Mouse (Mus musculus) left cerebral cortex, postnatal 10 days (tissue): ENCODE data around the gene Rabl2. TPM values are rescaled to one million over a fixed set of nuclear protein-coding genes. Genes with fewer than 3 reads are reported as not detected.

Experiments used
- DNase-seq, 2 experiments: peaks; one replicate each; pipeline ENCODE4 v3.0.0; 2021 to 2022; ENCODE audit warnings: low spot score in 2 of 2, mixed read lengths in 1 of 2; ENCODE audit errors: extremely low spot score in 1 of 2
- intact Hi-C: fragments of 180-260 bp; cut with DNase I; formaldehyde crosslinking; loops from one replicate; pipeline ENCODE4 v1.15.1; 2025
- total RNA-seq, 2 experiments: library from RNA; stranded (reverse); gene quantifications; 2 replicates each; pipeline ENCODE4 v1.2.3; 2021

The Rabl2 gene
- total RNA-seq, 2 experiments from 2014 or later, result 36.4 to 39.0 TPM

DNA sequence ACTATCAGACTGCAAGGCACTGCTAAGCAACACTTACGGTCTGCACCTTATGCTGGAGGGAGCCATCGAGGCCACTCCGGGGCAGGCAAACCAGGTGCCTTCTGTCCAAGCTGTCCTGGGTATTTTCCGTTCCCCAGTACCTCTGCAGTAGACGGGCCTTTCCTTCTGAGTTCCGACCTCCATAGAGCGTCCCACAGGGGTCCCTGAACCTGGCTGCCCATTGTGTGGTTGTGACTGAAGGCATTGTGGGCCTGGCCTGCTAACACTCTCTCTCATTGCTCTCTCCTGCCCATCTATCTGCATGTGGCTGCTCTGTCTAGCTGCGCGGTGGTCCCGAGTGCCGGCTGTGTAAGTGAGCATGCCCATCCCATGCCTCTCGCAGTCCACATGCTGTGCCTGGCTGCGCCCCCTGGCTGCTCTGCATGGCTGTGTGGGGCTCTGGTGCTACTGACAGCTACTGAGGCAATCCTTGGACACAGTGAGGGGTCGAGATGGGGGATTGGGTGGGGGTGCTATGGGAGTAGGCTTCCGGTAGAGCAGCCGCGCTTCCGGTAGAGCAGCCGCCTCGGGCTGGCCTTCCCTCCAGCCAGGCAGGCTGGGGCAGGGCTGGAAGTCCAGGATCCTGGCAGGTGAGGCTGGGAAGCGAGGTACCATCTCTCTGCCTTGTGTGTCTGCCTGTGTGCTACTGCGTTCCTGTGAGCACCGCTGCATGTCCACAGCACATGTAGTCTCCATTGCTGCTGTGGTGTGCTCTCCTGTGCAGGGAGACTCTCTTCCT is 35.1 kb downstream of the Rabl2 start:
- peak in 1 of 2 experiments; percentile 54 for DNase-seq

DNA sequence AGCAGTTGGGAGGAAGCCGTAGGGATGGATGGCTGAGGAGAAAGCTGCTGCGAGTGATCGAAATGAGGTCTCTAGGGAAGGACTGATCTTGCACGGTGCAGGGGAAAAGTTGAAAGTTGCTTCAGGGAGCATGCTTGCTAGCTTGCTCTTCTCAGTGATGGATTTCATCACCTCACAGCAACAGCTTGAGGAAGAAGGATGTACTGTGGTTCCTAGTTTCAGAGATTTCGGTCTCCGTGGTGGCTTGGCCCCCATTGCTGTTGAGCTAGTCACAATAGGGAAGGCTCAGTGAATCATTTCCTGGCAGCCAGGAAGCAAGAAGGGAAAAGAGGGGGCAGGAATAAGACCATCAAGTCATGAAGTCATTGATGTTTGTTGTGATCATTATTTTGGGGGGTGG is 36.1 kb downstream of the Rabl2 start:
- DNase-seq, result no peak
- intact Hi-C loops, result no loop called here

More for the DNA sequence above, 35.1 kb downstream of the Rabl2 start:
- intact Hi-C loops, result no loop called here

DNA sequence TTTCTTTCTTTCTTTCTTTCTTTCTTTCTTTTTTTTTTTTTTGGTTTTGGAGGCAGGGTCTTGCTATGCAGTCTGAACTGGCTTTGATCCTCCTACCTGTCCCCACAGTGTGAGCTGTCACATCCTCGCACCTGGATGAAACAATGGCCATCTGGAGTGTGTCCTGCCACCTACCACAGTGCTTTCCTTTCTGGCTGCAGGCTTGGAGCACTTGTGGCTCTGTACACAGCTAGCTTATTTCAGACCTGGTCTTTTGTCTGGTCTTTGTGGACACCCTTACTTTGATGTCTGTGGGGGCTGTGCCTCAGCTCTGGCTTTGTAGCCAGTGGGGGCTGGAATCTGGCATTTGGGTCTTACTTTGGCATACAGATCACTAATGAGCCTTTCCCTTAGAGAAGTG is 40.0 kb downstream of the Rabl2 start:
- intact Hi-C loops, result no loop called here

DNA sequence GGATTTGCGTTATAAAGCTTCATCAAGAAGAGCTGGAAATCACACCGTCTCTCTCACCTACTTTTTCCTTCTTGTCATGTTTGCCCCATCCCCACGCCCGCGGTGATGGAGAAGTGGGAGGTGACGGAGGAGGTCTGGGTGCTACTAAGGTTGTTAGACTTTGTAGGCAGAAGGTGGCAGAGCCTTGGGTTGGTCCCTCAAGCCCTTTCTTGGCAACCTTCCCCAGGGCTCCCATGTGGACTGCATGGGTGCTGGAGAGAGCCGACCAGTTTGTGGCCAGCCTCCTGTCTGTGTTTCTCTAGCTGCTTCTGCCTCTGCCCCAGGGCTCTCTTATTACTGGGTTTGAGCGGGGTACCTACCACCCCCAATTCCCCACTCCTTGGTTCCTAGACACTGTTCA is 41.2 kb downstream of the Rabl2 start:
- no peak for DNase-seq
- intact Hi-C loops, result no loop called here

More for the DNA sequence above, 40.0 kb downstream of the Rabl2 start:
- DNase-seq, result no peak

DNA sequence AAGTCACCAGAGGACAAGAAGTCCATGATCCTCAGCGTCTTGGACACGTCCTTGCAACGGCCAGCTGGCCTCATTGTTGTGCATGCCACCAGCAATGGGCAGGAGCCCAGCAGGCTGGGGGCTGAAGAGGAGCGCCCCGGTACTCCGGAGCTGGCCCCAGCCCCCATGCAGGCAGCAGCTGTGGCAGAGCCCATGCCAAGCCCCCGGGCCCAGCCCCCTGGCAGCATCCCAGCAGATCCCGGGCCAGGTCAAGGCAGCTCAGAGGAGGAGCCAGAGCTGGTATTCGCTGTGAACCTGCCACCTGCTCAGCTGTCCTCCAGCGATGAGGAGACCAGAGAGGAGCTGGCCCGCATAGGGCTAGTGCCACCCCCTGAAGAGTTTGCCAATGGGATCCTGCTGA is 42.9 kb downstream of the Rabl2 start:
- peak in 1 of 2 experiments; percentile 76 for DNase-seq
- intact Hi-C loops, result no loop called here

DNA sequence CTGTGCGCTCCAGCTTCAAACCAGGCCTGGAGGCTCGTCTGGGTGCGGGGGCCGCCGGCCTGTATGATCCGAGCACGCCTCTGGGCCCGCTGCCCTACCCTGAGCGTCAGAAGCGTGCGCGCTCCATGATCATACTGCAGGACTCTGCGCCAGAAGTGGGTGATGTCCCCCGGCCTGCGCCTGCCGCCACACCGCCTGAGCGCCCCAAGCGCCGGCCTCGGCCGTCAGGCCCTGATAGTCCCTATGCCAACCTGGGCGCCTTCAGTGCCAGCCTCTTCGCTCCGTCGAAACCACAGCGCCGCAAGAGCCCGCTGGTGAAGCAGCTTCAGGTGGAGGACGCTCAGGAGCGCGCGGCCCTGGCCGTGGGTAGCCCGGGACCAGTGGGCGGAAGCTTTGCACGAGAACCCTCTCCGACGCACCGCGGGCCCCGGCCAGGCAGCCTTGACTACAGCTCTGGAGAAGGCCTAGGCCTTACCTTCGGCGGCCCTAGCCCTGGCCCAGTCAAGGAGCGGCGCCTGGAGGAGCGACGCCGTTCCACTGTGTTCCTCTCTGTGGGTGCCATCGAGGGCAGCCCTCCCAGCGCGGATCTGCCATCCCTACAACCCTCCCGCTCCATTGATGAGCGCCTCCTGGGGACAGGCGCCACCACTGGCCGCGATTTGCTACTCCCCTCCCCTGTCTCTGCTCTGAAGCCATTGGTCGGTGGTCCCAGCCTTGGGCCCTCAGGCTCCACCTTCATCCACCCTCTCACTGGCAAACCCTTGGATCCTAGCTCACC is 43.7 kb downstream of the Rabl2 start:
- DNase-seq, result peak in 1 of 2 experiments; percentile 55
- intact Hi-C loops, result no loop called here

DNA sequence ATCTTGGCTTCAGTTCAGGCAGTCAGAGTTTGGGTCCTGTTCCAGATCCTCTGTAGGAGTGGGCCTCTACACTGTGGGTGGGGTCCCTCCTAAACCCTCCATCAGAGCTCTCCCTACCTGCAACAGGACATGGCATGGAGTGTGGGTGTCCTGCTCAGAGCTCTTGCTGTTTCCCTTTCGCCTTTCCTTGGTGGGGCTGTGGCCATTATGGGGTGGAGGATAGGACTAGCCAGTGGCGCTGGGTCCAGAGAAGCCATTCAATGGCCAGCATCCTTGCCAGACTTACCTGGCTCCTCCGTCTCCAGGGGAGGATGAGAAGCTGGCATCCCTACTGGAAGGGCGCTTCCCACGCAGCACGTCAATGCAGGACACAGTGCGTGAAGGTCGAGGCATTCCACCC is 44.4 kb downstream of the Rabl2 start:
- intact Hi-C loops, result no loop called here
- DNase-seq, result no peak

DNA sequence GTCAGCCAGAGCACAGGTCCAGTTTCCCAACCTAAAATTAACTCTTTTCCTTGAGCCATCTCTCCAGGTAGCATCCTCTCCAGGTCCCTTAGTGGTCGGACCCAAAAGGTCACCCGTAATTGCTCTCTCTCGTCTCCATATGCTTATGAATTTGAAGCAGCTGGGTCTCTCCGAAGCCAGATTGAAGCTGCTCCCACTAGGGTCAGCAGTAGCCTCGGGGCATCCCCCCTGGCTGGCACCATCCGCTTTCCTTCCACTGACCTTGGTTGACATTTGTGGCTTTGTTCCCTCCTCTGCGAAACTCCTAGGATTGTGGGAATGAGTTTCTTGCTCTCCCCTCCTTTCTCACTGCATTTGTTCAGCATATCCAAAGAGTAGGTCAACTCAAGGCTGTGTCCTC is 47.6 kb downstream of the Rabl2 start:
- DNase-seq, result no peak
- intact Hi-C loops, result no loop called here

DNA sequence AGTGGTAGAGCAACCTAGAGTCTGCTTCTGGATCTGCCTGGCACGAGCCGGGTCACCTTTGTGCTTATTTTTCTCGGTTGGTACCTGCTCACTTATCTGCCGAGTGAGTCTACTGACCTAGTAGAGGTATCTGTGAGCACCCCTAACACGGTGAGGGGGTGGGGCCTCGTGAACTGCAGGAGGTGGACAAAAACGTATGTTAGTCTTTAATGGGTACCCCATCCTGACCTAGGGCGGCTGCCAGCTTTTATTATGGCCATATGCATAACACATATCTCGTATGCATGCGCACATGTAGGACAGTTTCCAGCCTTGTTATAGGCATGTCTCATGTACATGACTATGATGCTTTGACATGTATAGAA is 57.9 kb downstream of the Rabl2 start:
- DNase-seq, result no peak
- intact Hi-C loops, result no loop called here

DNA sequence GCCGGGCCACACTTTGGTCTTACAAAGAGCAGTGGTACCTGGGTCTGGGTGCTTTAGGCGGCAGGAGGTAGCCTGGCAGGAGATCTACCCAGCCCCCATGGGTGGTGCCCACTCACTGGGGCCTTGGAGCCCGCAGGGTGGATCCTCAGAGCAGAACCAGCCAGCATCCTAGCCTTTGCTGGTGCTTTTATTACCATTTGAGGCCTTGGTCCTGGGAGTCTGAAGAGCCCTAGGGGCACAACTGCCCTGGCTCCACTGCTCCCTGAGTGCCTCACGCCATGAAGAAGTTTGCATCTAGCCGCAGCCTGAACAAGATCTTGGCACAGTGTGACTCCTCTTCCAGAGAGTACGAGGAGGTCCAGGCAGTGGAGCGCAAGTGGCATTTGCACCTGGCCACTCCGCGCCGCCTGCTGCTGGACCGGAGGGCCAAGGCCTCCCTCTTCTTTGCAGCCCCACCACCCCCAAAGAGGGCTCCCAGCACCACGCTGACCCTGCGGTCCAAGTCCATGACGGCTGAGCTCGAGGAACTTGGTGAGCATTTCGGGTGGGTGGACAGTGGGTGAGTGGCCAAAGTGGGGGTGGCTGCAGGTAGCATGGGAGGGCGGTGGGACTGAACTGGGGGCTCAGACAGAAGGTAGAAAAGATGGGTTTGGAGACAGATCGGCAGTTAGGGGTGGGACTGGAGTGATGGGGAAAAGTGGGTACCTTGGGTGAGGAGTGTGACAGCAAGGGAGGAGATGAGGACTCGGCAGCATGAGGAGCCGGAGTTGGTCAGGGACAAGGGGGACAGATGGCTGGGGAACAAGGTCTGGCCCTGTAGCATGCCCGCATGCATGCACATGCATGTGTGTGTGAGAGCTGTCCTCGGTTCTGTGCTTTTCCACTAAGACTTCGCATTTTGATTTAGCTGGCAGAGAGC is 58.5 kb downstream of the Rabl2 start:
- intact Hi-C loops, result no loop called here
- no peak for DNase-seq

Other genes with a start within 250 kb of the Rabl2 start
- gene Lmf2, start 236.3 kb downstream of the Rabl2 start, total RNA-seq, result 10 to 100 TPM; 17.2 to 23.0 TPM
- 10 to 100 TPM; 88.3 to 93.1 TPM for gene Ncaph2, start 236.2 kb downstream of the Rabl2 start, total RNA-seq
- 10 to 100 TPM; 28.6 to 30.5 TPM for gene Sco2, start 218.1 kb downstream of the Rabl2 start, total RNA-seq
- 1 to 10 TPM; 1.2 to 1.6 TPM for gene Tymp, start 214.9 kb downstream of the Rabl2 start, total RNA-seq
- gene Odf3b, start 212.6 kb downstream of the Rabl2 start, total RNA-seq, result 1 to 10 TPM in 1 of 2 experiments, under 1 TPM in 1; 0.77 to 1.1 TPM
- gene Klhdc7b, start 207.0 kb downstream of the Rabl2 start, total RNA-seq, result not detected
- not detected for gene Syce3, start 181.4 kb downstream of the Rabl2 start, total RNA-seq
- 1 to 10 TPM; 2.4 to 2.5 TPM for gene Cpt1b, start 166.1 kb downstream of the Rabl2 start, total RNA-seq
- 1 to 10 TPM; 1.6 to 2.6 TPM for gene C730034F03Rik, start 162.3 kb downstream of the Rabl2 start, total RNA-seq
- gene Gm44502, start 162.2 kb downstream of the Rabl2 start, total RNA-seq, result not detected
- gene Chkb, start 162.0 kb downstream of the Rabl2 start, total RNA-seq, result 10 to 100 TPM; 54.3 to 55.5 TPM
- gene Mapk8ip2, start 138.0 kb downstream of the Rabl2 start, total RNA-seq, result 100 to 1,000 TPM; 189 to 195 TPM
- gene Arsa, start 114.5 kb downstream of the Rabl2 start, total RNA-seq, result 10 to 100 TPM; 33.1 to 33.4 TPM
- gene Shank3, start 92.3 kb downstream of the Rabl2 start, total RNA-seq, result 100 to 1,000 TPM; 196 to 197 TPM
- gene Acr, start 23.6 kb downstream of the Rabl2 start, total RNA-seq, result 1 to 10 TPM; 2.0 to 3.0 TPM
- gene Syt10, start 249.9 kb upstream of the Rabl2 start, total RNA-seq, result 10 to 100 TPM; 16.6 to 16.8 TPM